Mouse (Mus musculus): ENCODE measurements at regions not wholly inside any gene's neighbourhood (a gene's known extent, or its start where the extent isn't known, plus 50 kb on each side); places are given as distances from the start of the nearest gene placed in this dataset.

- no peak for TF ChIP-seq POLR2AphosphoS2 (IDR thresholded peaks at IDR 0.05; ENCODE audit: insufficient read length, low read depth)
- no peak for TF ChIP-seq POLR2A (IDR thresholded peaks at IDR 0.05; ENCODE audit: insufficient read length, low read depth)
- no peak for TF ChIP-seq MYOD1 (IDR thresholded peaks at IDR 0.05; ENCODE audit: control insufficient read depth in 1 of 3, insufficient read length in 2 of 3, low read depth in 2 of 3)
- TF ChIP-seq E2F4 (IDR thresholded peaks at IDR 0.05; ENCODE audit: insufficient read depth): no peak
- no peak for TF ChIP-seq REST (IDR thresholded peaks at IDR 0.05; ENCODE audit: insufficient read depth, insufficient read length)
- TF ChIP-seq MAX (IDR thresholded peaks at IDR 0.05; ENCODE audit: low read depth): no peak
- TF ChIP-seq SRF (IDR thresholded peaks at IDR 0.05; ENCODE audit: control insufficient read depth, insufficient read length, low read depth): no peak
- no peak for TF ChIP-seq TCF3 (IDR thresholded peaks at IDR 0.05; ENCODE audit: insufficient read length, low read depth)
- TF ChIP-seq MYOG (IDR thresholded peaks at IDR 0.05; ENCODE audit: control insufficient read depth in 1 of 3, insufficient read depth in 1 of 3, insufficient read length in 2 of 3, low read depth in 2 of 3): no peak
- TF ChIP-seq USF1 (IDR thresholded peaks at IDR 0.05; ENCODE audit: low read depth): no peak
- TF ChIP-seq TCF12 (IDR thresholded peaks at IDR 0.05; ENCODE audit: insufficient read depth, poor library complexity, severe bottlenecking): no peak
Observed at GRCm38 (mm10) chr7:111352176-111352575, 269.3 kb upstream of the Eif4g2 start.

All from myocyte (in vitro differentiated cells).